In genomic region chr11:22617204-22617874, GRCm38 (mm10) we compare ENCODE assay signal across 8 mouse cellular contexts.
DNase-seq lines count a peak whose midpoint lies in the region; ATAC-seq lines count a peak whose summit lies in the region.

No protein-coding gene starts in this region.

- H3K27me3 ChIP-seq in hindbrain, embryonic 14.5 days (ENCODE audit: control insufficient read depth, insufficient read depth, low read length), result no peaks in the 10 kb centered on the region

- H3K9ac ChIP-seq in hindbrain, embryonic 14.5 days, result peak overlapping the region; percentile 35

- peak overlapping the region; percentile 16; the same call in 1 of the 2 replicates for H3K4me3 ChIP-seq in hindbrain, embryonic 14.5 days (replicated peaks; ENCODE audit: low read length)

- ATAC-seq in hindbrain, embryonic 14.5 days (ENCODE audit: low FRiP score), result peak; percentile 91

- H3K36me3 ChIP-seq in hindbrain, embryonic 14.5 days (replicated peaks; ENCODE audit: control insufficient read depth, insufficient read depth), result no peaks in the 10 kb centered on the region

- no peaks in the 10 kb centered on the region for H3K9me3 ChIP-seq in hindbrain, embryonic 14.5 days (ENCODE audit: control insufficient read depth, low read length)

- H3K4me1 ChIP-seq in hindbrain, embryonic 14.5 days (replicated peaks; ENCODE audit: control insufficient read depth, insufficient read depth, low read length), result 0 out of 2 replicates have a peak, but pooled peaks cover 5% of the 10 kb centered on the region

- peak; percentile 89 for DNase-seq in NIH3T3 (ENCODE audit: low read depth)
- peak; percentile 95 to 96 for DNase-seq in cerebellum, postnatal 10 days
- peak; percentile 72 to 83 for DNase-seq in frontal cortex, postnatal 25 days (ENCODE audit: low spot score in 2 of 2)
- peak; percentile 88 for DNase-seq in hindbrain, embryonic 14.5 days (ENCODE audit: low spot score)
- peak; percentile 64 for DNase-seq in left cerebral cortex, adult 11 months (ENCODE audit: low spot score)
- peak; percentile 87 for DNase-seq in lung, postnatal 36 days
- DNase-seq in retina, embryonic 14.5 days (ENCODE audit: low spot score), result peak; percentile 89
- peak; percentile 93 for DNase-seq in thymus, postnatal 4 days

- H3K4me2 ChIP-seq in hindbrain, embryonic 14.5 days (replicated peaks), result peak overlapping the region; percentile 54

- H3K27ac ChIP-seq in hindbrain, embryonic 14.5 days, result no peak overlapping the region

- 18% methylated on average over 21 of the region's 21 CpGs for WGBS in hindbrain, embryonic 14.5 days
